Comparison of ENCODE assay signal across 8 mouse cellular contexts in genomic region chr6:90422565-90422964, GRCm38 (mm10). TPM values are rescaled to one million over a fixed set of nuclear protein-coding genes. Genes with fewer than 3 reads are reported as not detected.
DNase-seq lines count a peak whose midpoint lies in the region; ATAC-seq lines count a peak whose summit lies in the region.

No protein-coding gene starts in this region.

- DNase-seq in A20 (ENCODE audit: low read depth, low spot score) (peak; percentile 85), liver (peak; percentile 79)
- DNase-seq in adrenal gland, postnatal 4 days (ENCODE audit: low spot score in 2 of 2): peak; percentile 30 to 68

- no peak overlapping the region for H3K9ac ChIP-seq in embryonic facial prominence, embryonic 15.5 days
- no peak overlapping the region for H3K9ac ChIP-seq in heart, embryonic 11.5 days (ENCODE audit: low read depth, low read length)
- no peak overlapping the region for H3K9ac ChIP-seq in kidney, embryonic 15.5 days
- no peak overlapping the region for H3K9ac ChIP-seq in stomach, embryonic 14.5 days (replicated peaks; ENCODE audit: low read depth, low read length)

- peaks cover 5% of the 10 kb centered on the region; the same call in 1 of the 2 replicates for H3K27me3 ChIP-seq in embryonic facial prominence, embryonic 15.5 days
- H3K27me3 ChIP-seq in heart, embryonic 11.5 days (ENCODE audit: control insufficient read depth, insufficient read depth, low read length): peaks cover 10% of the 10 kb centered on the region
- H3K27me3 ChIP-seq in kidney, embryonic 15.5 days: peaks cover 15% of the 10 kb centered on the region
- peaks cover 6% of the 10 kb centered on the region; the same call in 1 of the 2 replicates for H3K27me3 ChIP-seq in stomach, embryonic 14.5 days (ENCODE audit: control insufficient read depth, insufficient read depth, low read length)

- peaks cover 8% of the 10 kb centered on the region for H3K4me1 ChIP-seq in embryonic facial prominence, embryonic 15.5 days
- no peaks in the 10 kb centered on the region for H3K4me1 ChIP-seq in heart, embryonic 11.5 days (ENCODE audit: control insufficient read depth, insufficient read depth, low read length)
- peaks cover 7% of the 10 kb centered on the region for H3K4me1 ChIP-seq in kidney, embryonic 15.5 days
- no peaks in the 10 kb centered on the region for H3K4me1 ChIP-seq in stomach, embryonic 14.5 days (ENCODE audit: control insufficient read depth, insufficient read depth, low read length)

- 4% methylated on average over 14 of the region's 14 CpGs for WGBS in embryonic facial prominence, embryonic 15.5 days
- 5% methylated on average over 14 of the region's 14 CpGs for WGBS in heart, embryonic 11.5 days (ENCODE audit: insufficient replicate concordance)
- WGBS in kidney, embryonic 15.5 days: 8% methylated on average over 14 of the region's 14 CpGs
- 9% methylated on average over 14 of the region's 14 CpGs for WGBS in stomach, embryonic 14.5 days

- H3K36me3 ChIP-seq in embryonic facial prominence, embryonic 15.5 days: no peaks in the 10 kb centered on the region
- no peaks in the 10 kb centered on the region for H3K36me3 ChIP-seq in heart, embryonic 11.5 days (ENCODE audit: control insufficient read depth, insufficient read depth, low read length)
- no peaks in the 10 kb centered on the region for H3K36me3 ChIP-seq in kidney, embryonic 15.5 days
- no peaks in the 10 kb centered on the region for H3K36me3 ChIP-seq in stomach, embryonic 14.5 days (ENCODE audit: control insufficient read depth, insufficient read depth, low read length)

- H3K4me3 ChIP-seq in embryonic facial prominence, embryonic 15.5 days (replicated peaks): peak overlapping the region; percentile 24
- H3K4me3 ChIP-seq in heart, embryonic 11.5 days (ENCODE audit: low read depth, low read length): peak overlapping the region; percentile 21
- peak overlapping the region; percentile 25 for H3K4me3 ChIP-seq in kidney, embryonic 15.5 days (replicated peaks)
- H3K4me3 ChIP-seq in stomach, embryonic 14.5 days (ENCODE audit: low read depth, low read length): no peak overlapping the region

- no peaks in the 10 kb centered on the region for H3K9me3 ChIP-seq in embryonic facial prominence, embryonic 15.5 days (replicated peaks)
- no peaks in the 10 kb centered on the region for H3K9me3 ChIP-seq in heart, embryonic 11.5 days (replicated peaks; ENCODE audit: control insufficient read depth, low read length)
- no peaks in the 10 kb centered on the region for H3K9me3 ChIP-seq in kidney, embryonic 15.5 days (replicated peaks)
- H3K9me3 ChIP-seq in stomach, embryonic 14.5 days (ENCODE audit: control insufficient read depth, low read depth, low read length): no peaks in the 10 kb centered on the region

- peak; percentile 70 for ATAC-seq in embryonic facial prominence, embryonic 15.5 days (ENCODE audit: insufficient number of reproducible peaks, low FRiP score, low TSS enrichment, low read depth)
- ATAC-seq in heart, embryonic 11.5 days (replicated peaks; ENCODE audit: insufficient number of reproducible peaks, low FRiP score, low TSS enrichment): peak; percentile 67; the same call in 1 of the 2 replicates
- ATAC-seq in kidney, embryonic 15.5 days (replicated peaks; ENCODE audit: low FRiP score): peak; percentile 90
- peak; percentile 68 for ATAC-seq in monocyte, adult 5-6 weeks (replicated peaks; ENCODE audit: insufficient number of reproducible peaks, low FRiP score, low TSS enrichment, poor library complexity, severe bottlenecking)
- peak; percentile 66; the same call in 1 of the 2 replicates for ATAC-seq in stomach, embryonic 14.5 days (ENCODE audit: insufficient number of reproducible peaks, insufficient read depth, low FRiP score, low read depth)

- H3K27ac ChIP-seq in embryonic facial prominence, embryonic 15.5 days (replicated peaks): no peak overlapping the region
- H3K27ac ChIP-seq in heart, embryonic 11.5 days (ENCODE audit: low read depth, low read length): no peak overlapping the region
- no peak overlapping the region for H3K27ac ChIP-seq in kidney, embryonic 15.5 days
- no peak overlapping the region for H3K27ac ChIP-seq in stomach, embryonic 14.5 days (ENCODE audit: low read length)

- H3K4me2 ChIP-seq in embryonic facial prominence, embryonic 15.5 days (replicated peaks): peak overlapping the region; percentile 48
- H3K4me2 ChIP-seq in heart, embryonic 11.5 days: peak overlapping the region; percentile 59
- peak overlapping the region; percentile 60 for H3K4me2 ChIP-seq in kidney, embryonic 15.5 days
- peak overlapping the region; percentile 40 for H3K4me2 ChIP-seq in stomach, embryonic 14.5 days (replicated peaks; ENCODE audit: low read depth, low read length)

RNA-seq across cellular contexts. Expression of gene Cfap100, which starts 6.0 kb away (rescaled TPM):
- under 1 TPM; 0.14 to 0.76 TPM for total RNA-seq in adrenal gland, postnatal 4 days (2021)
- 1.4 and 1.7 TPM in 2 replicates for polyA plus RNA-seq in embryonic facial prominence, embryonic 15.5 days (2015; fragmentation: Nextera tagmentation; extraction: Ambion mirVana)
- polyA plus RNA-seq in heart, embryonic 11.5 days (2014; fragmentation: Nextera tagmentation; extraction: Ambion mirVana): 0.15 TPM in 1 of 2 replicates, not detected in the other
- 0.30 and 0.58 TPM in 2 replicates for polyA plus RNA-seq in kidney, embryonic 15.5 days (2015; fragmentation: Nextera tagmentation; extraction: Ambion mirVana)
- total RNA-seq in monocyte, adult 5-6 weeks (2017): not detected in 3 replicates
- 0.61 and 0.71 TPM in 2 replicates for polyA plus RNA-seq in stomach, embryonic 14.5 days (2014; fragmentation: Nextera tagmentation; extraction: Ambion mirVana)

RNA-seq across cellular contexts. Expression of gene Klf15, which starts 39.8 kb away (rescaled TPM):
- total RNA-seq in adrenal gland, postnatal 4 days (2021): 10 to 100 TPM; 14.3 to 15.0 TPM
- polyA plus RNA-seq in embryonic facial prominence, embryonic 15.5 days (2015; fragmentation: Nextera tagmentation; extraction: Ambion mirVana): 6.8 and 7.1 TPM in 2 replicates
- 6.0 and 6.2 TPM in 2 replicates for polyA plus RNA-seq in heart, embryonic 11.5 days (2014; fragmentation: Nextera tagmentation; extraction: Ambion mirVana)
- polyA plus RNA-seq in kidney, embryonic 15.5 days (2015; fragmentation: Nextera tagmentation; extraction: Ambion mirVana): 11.7 and 12.6 TPM in 2 replicates
- not detected in 3 replicates for total RNA-seq in monocyte, adult 5-6 weeks (2017)
- 3.8 and 4.8 TPM in 2 replicates for polyA plus RNA-seq in stomach, embryonic 14.5 days (2014; fragmentation: Nextera tagmentation; extraction: Ambion mirVana)

RNA-seq across cellular contexts. Expression of gene Zxdc, which starts 53.3 kb away (rescaled TPM):
- 10 to 100 TPM; 26.6 to 29.4 TPM for total RNA-seq in adrenal gland, postnatal 4 days (2021)
- polyA plus RNA-seq in embryonic facial prominence, embryonic 15.5 days (2015; fragmentation: Nextera tagmentation; extraction: Ambion mirVana): 9.5 and 9.9 TPM in 2 replicates
- polyA plus RNA-seq in heart, embryonic 11.5 days (2014; fragmentation: Nextera tagmentation; extraction: Ambion mirVana): 5.3 and 5.6 TPM in 2 replicates
- 8.9 and 9.1 TPM in 2 replicates for polyA plus RNA-seq in kidney, embryonic 15.5 days (2015; fragmentation: Nextera tagmentation; extraction: Ambion mirVana)
- 7.6 to 13.6 TPM (median 9.1 TPM) in 3 replicates for total RNA-seq in monocyte, adult 5-6 weeks (2017)
- 10.4 and 10.8 TPM in 2 replicates for polyA plus RNA-seq in stomach, embryonic 14.5 days (2014; fragmentation: Nextera tagmentation; extraction: Ambion mirVana)
